Mouse (Mus musculus) kidney, postnatal 10 days (tissue): Measurements from ENCODE around the gene Gnl1.
"Not testable (repeated sequence)": the region's sequence is repeated elsewhere in the genome, so short reads cannot be mapped to it uniquely, and the experiment has no call there.

ENCODE experiments used
- DNase-seq: peaks from one replicate; pipeline ENCODE4 v3.0.0; 2021; ENCODE audit warnings: mixed read lengths

Gnl1 gene

GRCm38 (mm10) chr17:35994879-35995240, 15.2 kb downstream of the Gnl1 start:
- no peak for DNase-seq

GRCm38 (mm10) chr17:35996949-35997348, 17.3 kb downstream of the Gnl1 start:
- DNase-seq, result peak; percentile 98

GRCm38 (mm10) chr17:35997713-35998510, 18.3 kb downstream of the Gnl1 start:
- peak; percentile 28 for DNase-seq

- DNase-seq, result no peak
Measured at GRCm38 (mm10) chr17:35998545-35999305, 19.1 kb downstream of the Gnl1 start.

GRCm38 (mm10) chr17:35999356-35999755, 19.7 kb downstream of the Gnl1 start:
- DNase-seq, result no peak

- DNase-seq, result no peak
Measured at GRCm38 (mm10) chr17:36000349-36000748, 20.7 kb downstream of the Gnl1 start.

GRCm38 (mm10) chr17:36001121-36001897, 21.7 kb downstream of the Gnl1 start:
- no peak for DNase-seq

- DNase-seq, result no peak
Measured at GRCm38 (mm10) chr17:36001966-36002365, 22.3 kb downstream of the Gnl1 start.

- DNase-seq, result no peak
Measured at GRCm38 (mm10) chr17:36003331-36003730, 23.7 kb downstream of the Gnl1 start.

GRCm38 (mm10) chr17:36004409-36004808, 24.8 kb downstream of the Gnl1 start:
- DNase-seq, result not testable (repeated sequence)

- no peak for DNase-seq
Measured at GRCm38 (mm10) chr17:36014977-36015376, 35.3 kb downstream of the Gnl1 start.

- no peak for DNase-seq
Measured at GRCm38 (mm10) chr17:36017046-36017445, 37.4 kb downstream of the Gnl1 start.

- DNase-seq, result peak; percentile 52
Measured at GRCm38 (mm10) chr17:36018979-36019378, 39.3 kb downstream of the Gnl1 start.

GRCm38 (mm10) chr17:36019519-36019918, 39.9 kb downstream of the Gnl1 start:
- DNase-seq, result no peak

GRCm38 (mm10) chr17:36020191-36021073, 40.8 kb downstream of the Gnl1 start, which contains the start of gene H2-T24:
TSS of gene H2-T24 (minus strand) at chr17:36020560.
- peak; percentile 84 for DNase-seq

GRCm38 (mm10) chr17:36021309-36021708, 41.7 kb downstream of the Gnl1 start:
- no peak for DNase-seq

GRCm38 (mm10) chr17:36022098-36022497, 42.4 kb downstream of the Gnl1 start:
- DNase-seq, result no peak

GRCm38 (mm10) chr17:36022922-36023321, 43.3 kb downstream of the Gnl1 start:
- DNase-seq, result no peak

GRCm38 (mm10) chr17:36023710-36024654, 44.3 kb downstream of the Gnl1 start:
- peak; percentile 30 for DNase-seq

GRCm38 (mm10) chr17:36025197-36025596, 45.5 kb downstream of the Gnl1 start:
- DNase-seq, result no peak

- DNase-seq, result no peak
Measured at GRCm38 (mm10) chr17:36025901-36026300, 46.2 kb downstream of the Gnl1 start.
